In genomic region chr16:17722461-17723324, GRCm38 (mm10) we compare ENCODE assay signal across 8 mouse cellular contexts. TPM values are rescaled to one million over a fixed set of nuclear protein-coding genes. Genes with fewer than 3 reads are reported as not detected.
DNase-seq lines count a peak whose midpoint lies in the region; ATAC-seq lines count a peak whose summit lies in the region.

No protein-coding gene starts in this region.

- H3K4me3 ChIP-seq in hindbrain, embryonic 16.5 days (ENCODE audit: low read length): peak overlapping the region; percentile 80
- peak overlapping the region; percentile 93 for H3K4me3 ChIP-seq in macrophage (ENCODE audit: inconsistent target)

- DNase-seq in R1 (ENCODE audit: low read depth, low spot score): peak; percentile 96
- peak; percentile 89 to 92 for DNase-seq in cerebellum, postnatal 25 days
- DNase-seq in frontal cortex, postnatal 36 days (ENCODE audit: low spot score in 2 of 2): peak; percentile 89 to 90
- DNase-seq in left cerebral cortex, adult 18-20 months (ENCODE audit: low spot score in 2 of 2): peak; percentile 88 to 91
- peak; percentile 94 for DNase-seq in right cerebral cortex, adult 18-20 months
- peak; percentile 60 for DNase-seq in urinary bladder, postnatal 10 days (ENCODE audit: low spot score)

- peak overlapping the region; percentile 76 for H3K27ac ChIP-seq in hindbrain, embryonic 16.5 days (ENCODE audit: low read depth, low read length)
- H3K27ac ChIP-seq in macrophage: peak overlapping the region; percentile 91

- H3K9me3 ChIP-seq in hindbrain, embryonic 16.5 days (ENCODE audit: control insufficient read depth, low read length): no peaks in the 10 kb centered on the region

- H3K27me3 ChIP-seq in hindbrain, embryonic 16.5 days (replicated peaks; ENCODE audit: control insufficient read depth, insufficient read depth, low read length): no peaks in the 10 kb centered on the region

- peak overlapping the region; percentile 85 for H3K9ac ChIP-seq in hindbrain, embryonic 16.5 days (ENCODE audit: low read depth, low read length)

- peaks cover 14% of the 10 kb centered on the region for H3K4me1 ChIP-seq in hindbrain, embryonic 16.5 days (ENCODE audit: control insufficient read depth, insufficient read depth, low read depth, low read length)

- peak overlapping the region; percentile 91 for H3K4me2 ChIP-seq in hindbrain, embryonic 16.5 days (ENCODE audit: low read length)

- ATAC-seq in hindbrain, embryonic 16.5 days: peak; percentile 95

- H3K79me2 ChIP-seq in macrophage (ENCODE audit: inconsistent target): peaks cover 50% of the 10 kb centered on the region

- no peaks in the 10 kb centered on the region for H3K36me3 ChIP-seq in hindbrain, embryonic 16.5 days (ENCODE audit: control insufficient read depth, insufficient read depth, low read length)
- H3K36me3 ChIP-seq in macrophage (ENCODE audit: inconsistent target): no peaks in the 10 kb centered on the region

- 2% methylated on average over 44 of the region's 44 CpGs for WGBS in hindbrain, embryonic 16.5 days
- under 1% methylated on average over 43 of the region's 44 CpGs for WGBS in macrophage (ENCODE audit: missing documents)

RNA-seq across cellular contexts. Expression of gene Med15, which starts 10.0 kb away (rescaled TPM):
- 43.2 and 52.6 TPM in 2 replicates for polyA plus RNA-seq in hindbrain, embryonic 16.5 days (2015; fragmentation: Nextera tagmentation; extraction: Ambion mirVana)
- total RNA-seq in left cerebral cortex, adult 18-20 months (2021): 10 to 100 TPM; 68.3 to 71.6 TPM
- 100 to 1,000 TPM; 434 to 641 (median 506) TPM for total RNA-seq in macrophage (2018; cell fraction: chromatin; rRNA removed)
- total RNA-seq in macrophage (2018; cell fraction: cytosol; rRNA removed): 100 to 1,000 TPM in 4 of 26 experiments, 10 to 100 TPM in 22; 68.7 to 119 (median 91.8) TPM
- 100 to 1,000 TPM; 187 to 438 (median 262) TPM for total RNA-seq in macrophage (2018; cell fraction: nucleus; rRNA removed)
- polyA plus RNA-seq in macrophage (2018): 71.7 to 97.8 TPM (median 80.8 TPM) in 3 replicates

RNA-seq across cellular contexts. Expression of gene Klhl22, which starts 36.7 kb away (rescaled TPM):
- 90.2 and 98.7 TPM in 2 replicates for polyA plus RNA-seq in hindbrain, embryonic 16.5 days (2015; fragmentation: Nextera tagmentation; extraction: Ambion mirVana)
- 100 to 1,000 TPM in 1 of 2 experiments, 10 to 100 TPM in 1; 96.9 to 103 TPM for total RNA-seq in left cerebral cortex, adult 18-20 months (2021)
- 10 to 100 TPM in 16 of 26 experiments, 1 to 10 TPM in 10; 1.4 to 27.4 (median 11.4) TPM for total RNA-seq in macrophage (2018; cell fraction: chromatin; rRNA removed)
- 10 to 100 TPM in 6 of 26 experiments, 1 to 10 TPM in 20; 2.8 to 13.2 (median 8.3) TPM for total RNA-seq in macrophage (2018; cell fraction: cytosol; rRNA removed)
- total RNA-seq in macrophage (2018; cell fraction: nucleus; rRNA removed): 10 to 100 TPM in 10 of 26 experiments, 1 to 10 TPM in 16; 1.6 to 15.5 (median 8.4) TPM
- 7.1 to 11.2 TPM (median 8.7 TPM) in 3 replicates for polyA plus RNA-seq in macrophage (2018)

Comparison
In these comparisons a context has a peak if more than half of its experiments do, and no peak if none do; other contexts are left out.
1. Peak in every context shown above with its lines: DNase-seq, ATAC-seq, H3K4me3 ChIP-seq and H3K27ac ChIP-seq.